Mouse (Mus musculus) hindbrain, embryonic 16.5 days (tissue): ENCODE data around the gene Tas2r115. TPM values are rescaled to one million over a fixed set of nuclear protein-coding genes. Genes with fewer than 3 reads are reported as not detected.

Source experiments
- polyA plus RNA-seq: library from polyadenylated mRNA; unstranded; fragments of >200 nt; fragmentation: Nextera tagmentation; extraction: Ambion mirVana; gene quantifications from 2 replicates; pipeline ENCODE4 v1.2.1, GENCODE M21; 2015

The Tas2r115 gene
- polyA plus RNA-seq, 1 experiment from 2014 or later: not detected

Other genes starting within 250 kb of the Tas2r115 start
- not detected in 2 replicates for gene Prh1, start 168.2 kb downstream of the Tas2r115 start, polyA plus RNA-seq
- not detected in 2 replicates for gene Prp2, start 142.1 kb downstream of the Tas2r115 start, polyA plus RNA-seq
- gene A630073D07Rik, start 86.5 kb downstream of the Tas2r115 start, polyA plus RNA-seq: not detected in 2 replicates
- not detected in 2 replicates for gene Tas2r120, start 81.1 kb downstream of the Tas2r115 start, polyA plus RNA-seq
- gene Tas2r121, start 37.0 kb downstream of the Tas2r115 start, polyA plus RNA-seq: not detected in 2 replicates
- gene Tas2r122, start 26.1 kb downstream of the Tas2r115 start, polyA plus RNA-seq: not detected in 2 replicates
- not detected in 2 replicates for gene Tas2r124, start 16.7 kb upstream of the Tas2r115 start, polyA plus RNA-seq
- not detected in 2 replicates for gene Tas2r102, start 24.1 kb upstream of the Tas2r115 start, polyA plus RNA-seq
- not detected in 2 replicates for gene Tas2r136, start 40.1 kb upstream of the Tas2r115 start, polyA plus RNA-seq
- not detected in 2 replicates for gene Tas2r117, start 64.8 kb upstream of the Tas2r115 start, polyA plus RNA-seq
- gene Tas2r123, start 109.1 kb upstream of the Tas2r115 start, polyA plus RNA-seq: not detected in 2 replicates
- not detected in 2 replicates for gene Tas2r116, start 117.4 kb upstream of the Tas2r115 start, polyA plus RNA-seq
- not detected in 2 replicates for gene Tas2r110, start 130.0 kb upstream of the Tas2r115 start, polyA plus RNA-seq
- gene Tas2r113, start 155.0 kb upstream of the Tas2r115 start, polyA plus RNA-seq: not detected in 2 replicates
- 0.17 TPM in 1 of 2 replicates, not detected in the other for gene Tas2r125, start 171.6 kb upstream of the Tas2r115 start, polyA plus RNA-seq
- not detected in 2 replicates for gene Tas2r129, start 213.1 kb upstream of the Tas2r115 start, polyA plus RNA-seq
- not detected in 2 replicates for gene Tas2r131, start 219.9 kb upstream of the Tas2r115 start, polyA plus RNA-seq
- gene Tas2r109, start 242.9 kb upstream of the Tas2r115 start, polyA plus RNA-seq: not detected in 2 replicates